Mouse (Mus musculus): Measurements from ENCODE around the gene BC049715. TPM values are rescaled to one million over a fixed set of nuclear protein-coding genes. Genes with fewer than 3 reads are reported as not detected.

Gene BC049715
- polyA plus RNA-seq, 1 experiment from 2014 or later, result 2.3 TPM

DNA sequence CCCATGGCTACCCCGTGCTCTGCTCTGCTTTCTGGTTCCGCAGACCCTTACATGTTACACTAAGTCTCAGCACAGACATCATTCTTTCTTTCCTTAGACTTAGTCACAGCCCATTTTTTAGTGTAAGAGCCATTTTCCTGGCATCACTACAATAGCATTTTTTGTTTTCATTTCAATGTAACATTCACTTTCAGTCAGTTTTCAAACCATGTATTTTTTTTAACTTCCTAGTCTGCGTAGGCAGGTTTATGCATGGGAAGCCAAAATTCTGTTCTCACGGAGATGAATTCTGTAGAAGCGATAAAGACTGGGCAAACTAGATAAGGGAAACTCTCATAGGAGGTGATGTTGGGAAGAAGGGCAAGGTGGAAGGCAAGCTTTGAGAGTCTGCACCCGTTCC lies 62.1 kb downstream of the BC049715 start:
- Histone ChIP-seq H3K27ac (no peak overlapping the region), H3K4me1 (replicated peaks) (no peaks in the 10 kb centered on the region), H3K27me3 (ENCODE audit: insufficient read depth, poor library complexity, severe bottlenecking) (no peaks in the 10 kb centered on the region), H3K9me3 (no peaks in the 10 kb centered on the region), H3K36me3 (no peaks in the 10 kb centered on the region), H3K4me3 (no peak overlapping the region)
- DNase-seq (ENCODE audit: low spot score), result no peak
- WGBS, result 94% methylated on average over 6 of the region's 6 CpGs

Other genes with a start within 250 kb of the BC049715 start
- gene Plbd1, start 165.7 kb upstream of the BC049715 start, polyA plus RNA-seq (2016; fragmentation: Nextera tagmentation; extraction: Ambion mirVana), result 1.8 TPM in 2 replicates
- gene Gucy2c, start 45.9 kb upstream of the BC049715 start, polyA plus RNA-seq (2016; fragmentation: Nextera tagmentation; extraction: Ambion mirVana), result 0.05 and 0.11 TPM in 2 replicates
- gene Hist4h4, start 23.2 kb upstream of the BC049715 start, polyA plus RNA-seq (2016; fragmentation: Nextera tagmentation; extraction: Ambion mirVana), result 0.65 and 0.78 TPM in 2 replicates
- 105 and 120 TPM in 2 replicates for gene H2afj, start 19.4 kb upstream of the BC049715 start, polyA plus RNA-seq (2016; fragmentation: Nextera tagmentation; extraction: Ambion mirVana)
- gene Wbp11, start 607 bp downstream of the BC049715 start, polyA plus RNA-seq (2016; fragmentation: Nextera tagmentation; extraction: Ambion mirVana), result 140 and 155 TPM in 2 replicates
- not detected in 2 replicates for gene Smco3, start 7.8 kb downstream of the BC049715 start, polyA plus RNA-seq (2016; fragmentation: Nextera tagmentation; extraction: Ambion mirVana)
- 1.7 and 2.3 TPM in 2 replicates for gene Art4, start 30.1 kb downstream of the BC049715 start, polyA plus RNA-seq (2016; fragmentation: Nextera tagmentation; extraction: Ambion mirVana)
- 0.85 and 3.3 TPM in 2 replicates for gene Mgp, start 48.2 kb downstream of the BC049715 start, polyA plus RNA-seq (2016; fragmentation: Nextera tagmentation; extraction: Ambion mirVana)
- gene Erp27, start 94.6 kb downstream of the BC049715 start, polyA plus RNA-seq (2016; fragmentation: Nextera tagmentation; extraction: Ambion mirVana), result 0.24 TPM in 1 of 2 replicates, not detected in the other
- gene Pde6h, start 96.2 kb downstream of the BC049715 start, polyA plus RNA-seq (2016; fragmentation: Nextera tagmentation; extraction: Ambion mirVana), result not detected in 2 replicates
- 26.5 and 35.2 TPM in 2 replicates for gene Arhgdib, start 114.3 kb downstream of the BC049715 start, polyA plus RNA-seq (2016; fragmentation: Nextera tagmentation; extraction: Ambion mirVana)